Mouse (Mus musculus) lung, embryonic 15.5 days (tissue): ENCODE data around the gene Ercc4. TPM values are rescaled to one million over a fixed set of nuclear protein-coding genes. Genes with fewer than 3 reads are reported as not detected.

Experiments
- polyA plus RNA-seq: library from polyadenylated mRNA; unstranded; fragments of >200 nt; fragmentation: Nextera tagmentation; extraction: Ambion mirVana; gene quantifications from 2 replicates; pipeline ENCODE4 v1.2.1, GENCODE M21; 2015

Ercc4 gene
- polyA plus RNA-seq, 1 experiment from 2014 or later, result 14.5 TPM

Other genes starting within 250 kb of the Ercc4 start
- gene Mrtfb, start 146.8 kb downstream of the Ercc4 start, polyA plus RNA-seq, result 23.7 and 24.7 TPM in 2 replicates